Mouse (Mus musculus): ENCODE measurements at regions not wholly inside any gene's neighbourhood (a gene's known extent, or its start where the extent isn't known, plus 50 kb on each side); places are given as distances from the start of the nearest gene placed in this dataset.

DNA sequence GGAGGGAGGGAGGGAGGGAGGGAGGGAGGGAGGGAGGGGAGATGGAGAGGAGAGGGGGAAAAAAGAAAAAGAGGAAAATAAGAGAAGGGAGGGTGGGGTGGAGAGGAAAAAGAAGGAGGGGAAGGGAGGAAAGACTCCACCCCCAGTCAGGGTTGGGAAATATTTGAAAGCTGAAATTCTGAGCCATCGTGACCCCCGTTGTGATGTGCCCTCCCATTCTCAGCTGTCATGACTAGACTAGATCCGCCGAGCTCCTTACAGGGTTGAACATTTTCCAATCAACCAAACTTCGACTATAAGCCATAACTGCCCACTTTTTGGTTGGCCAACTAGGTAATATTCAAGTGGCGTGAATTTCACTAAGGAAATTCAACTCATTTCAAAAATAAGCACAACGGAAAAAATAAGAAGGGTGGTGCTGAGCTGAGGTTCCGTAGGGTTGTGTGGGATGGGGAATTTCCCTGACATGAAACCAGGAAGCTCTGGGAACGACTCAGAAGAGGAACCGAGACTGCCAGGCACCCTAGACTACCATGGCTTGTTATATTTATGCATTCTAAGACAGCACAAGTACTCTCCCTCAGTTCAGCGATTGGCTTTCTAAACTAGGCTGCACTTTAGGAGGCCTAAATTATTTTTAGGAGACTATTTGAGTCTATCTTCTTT, 234.4 kb downstream of the Epha4 start:
- no peak for DNase-seq

DNA sequence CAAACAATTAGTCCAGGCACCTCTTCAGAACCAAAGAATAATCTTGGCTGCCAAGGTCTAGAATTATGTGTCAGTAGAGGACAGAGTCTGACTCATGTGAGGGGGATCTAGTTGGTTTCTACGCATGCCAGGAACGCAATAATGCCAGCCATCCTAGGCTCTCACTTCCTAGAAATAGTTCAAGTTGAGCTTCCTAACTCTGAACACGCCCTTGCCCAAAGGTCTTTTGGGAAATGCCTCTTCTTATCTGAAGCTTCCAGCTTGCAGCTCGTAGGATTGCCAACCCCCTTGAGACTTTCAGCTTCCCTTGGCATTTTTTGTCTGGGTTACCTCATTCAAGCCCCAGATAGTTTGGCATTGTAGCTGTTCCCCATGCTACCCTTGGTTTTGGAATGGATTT, 233.1 kb downstream of the Epha4 start:
- DNase-seq = no peak

- no peak for DNase-seq
Measured at GRCm38 (mm10) chr1:77298713-77299132, 216.2 kb downstream of the Epha4 start.

GRCm38 (mm10) chr1:77300806-77301205, 214.1 kb downstream of the Epha4 start:
- DNase-seq = no peak

- no peak for DNase-seq
Measured at GRCm38 (mm10) chr1:77304770-77305169, 210.1 kb downstream of the Epha4 start.

- DNase-seq = no peak
Measured at GRCm38 (mm10) chr1:77307745-77308144, 207.1 kb downstream of the Epha4 start.

DNA sequence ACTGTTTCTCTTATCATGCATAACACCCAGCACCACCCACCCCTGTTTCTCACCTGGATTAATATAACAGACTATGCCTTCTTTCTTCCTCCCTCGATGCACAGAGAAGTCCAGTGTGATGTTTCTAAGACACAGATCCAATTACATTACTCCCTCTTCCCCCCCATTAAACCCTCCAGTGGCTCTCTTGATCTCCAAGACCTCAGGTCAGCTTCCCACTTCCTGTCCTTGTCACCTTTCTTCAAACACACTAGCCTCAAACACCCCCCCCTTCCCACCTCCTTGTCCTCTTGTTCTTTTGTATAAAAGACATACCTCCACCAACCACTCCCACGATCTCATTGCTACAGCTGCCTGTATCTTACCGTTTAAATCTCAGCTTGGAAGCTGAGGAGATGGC, 201.8 kb downstream of the Epha4 start:
- DNase-seq = no peak

DNA sequence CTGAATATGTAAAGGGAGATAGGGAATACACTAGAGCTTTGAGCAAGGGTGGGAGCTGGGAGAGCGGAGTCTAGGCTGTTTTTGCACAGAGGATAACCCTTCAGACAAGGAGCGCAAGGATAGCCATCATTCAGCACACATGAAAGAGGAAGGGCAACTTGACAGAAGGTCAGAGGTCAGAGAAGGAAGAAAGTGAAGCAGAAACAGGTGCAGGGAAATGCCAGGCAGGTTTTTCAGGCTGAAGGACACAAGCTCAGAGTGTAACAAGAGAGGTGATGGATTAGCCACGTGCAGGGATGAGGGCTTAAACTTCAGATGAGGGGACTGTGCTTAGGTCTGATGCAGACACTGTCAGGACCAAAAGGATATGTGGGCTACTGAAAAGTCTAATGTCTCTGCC, 199.5 kb downstream of the Epha4 start:
- no peak for DNase-seq

DNA sequence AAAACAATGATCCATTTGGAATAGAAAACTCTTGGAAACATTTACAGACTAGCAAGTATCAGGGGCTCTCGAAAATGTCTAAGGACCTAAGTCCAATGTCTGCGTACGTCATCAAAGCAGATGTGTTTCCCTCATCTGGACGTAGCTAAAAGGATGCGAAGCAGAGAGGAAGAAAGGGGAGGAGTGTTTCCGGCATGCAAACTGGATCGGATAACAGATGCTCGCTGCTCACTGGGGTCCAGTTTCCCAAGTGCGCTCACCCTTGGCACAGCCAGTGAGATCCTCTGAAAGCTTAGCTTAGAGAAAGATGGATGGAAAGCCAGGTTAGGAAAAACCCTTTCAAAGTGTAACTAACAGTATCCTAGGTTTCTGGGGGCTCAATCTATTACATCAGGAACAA, 198.7 kb downstream of the Epha4 start:
- no peak for DNase-seq

Data from cerebellum, postnatal 25 days (tissue).